ENCODE assay signal across 8 mouse cellular contexts in the genomic region with DNA sequence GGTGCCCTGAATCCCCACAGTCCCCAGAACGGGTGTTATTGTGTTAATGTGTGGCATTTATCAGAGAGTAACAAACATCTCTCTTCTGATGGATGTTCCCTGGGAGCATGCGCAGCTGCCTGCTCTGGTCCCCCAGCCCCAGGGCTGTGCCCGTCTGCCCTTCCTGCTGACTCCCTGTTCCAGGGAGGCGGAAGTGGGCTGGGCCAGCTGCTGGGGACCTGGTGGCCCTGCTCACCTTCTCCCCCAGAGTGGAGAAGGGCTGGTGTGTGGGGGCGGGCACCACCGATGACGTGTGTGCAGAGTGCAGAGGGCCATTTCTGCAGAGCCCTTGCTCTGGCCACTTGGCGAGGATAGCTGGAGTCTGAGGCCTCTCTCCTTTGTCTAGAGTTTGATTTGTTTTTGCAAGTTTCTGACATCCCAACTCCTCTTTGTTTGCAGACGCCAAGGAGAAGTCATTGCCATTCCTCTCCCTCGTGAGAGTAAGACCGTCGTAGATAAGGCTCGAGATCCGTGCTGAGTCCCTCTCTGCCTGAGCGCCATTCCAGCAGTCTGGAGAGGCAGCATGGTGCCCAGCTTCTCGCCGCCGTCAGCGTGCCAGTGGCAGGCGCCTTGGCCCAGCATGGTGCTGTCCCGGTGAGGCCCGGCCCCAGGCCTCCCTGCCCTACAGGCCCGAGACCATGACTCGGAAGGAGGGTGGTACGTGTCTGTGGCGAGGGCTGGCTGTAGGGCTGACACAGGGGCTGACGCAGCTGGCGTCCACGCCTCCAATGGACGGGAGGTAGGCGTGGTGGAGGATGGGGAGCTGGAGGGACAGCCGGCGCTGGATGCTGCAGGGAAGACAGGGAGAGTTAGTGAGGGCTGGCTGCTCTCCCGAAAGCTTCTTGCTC. TPM values are rescaled to one million over a fixed set of nuclear protein-coding genes. Genes with fewer than 3 reads are reported as not detected.
DNase-seq lines count a peak whose midpoint lies in the region; ATAC-seq and TF ChIP-seq lines count a peak whose summit lies in the region.

No protein-coding gene starts in this region.

- 0 out of 2 replicates have a peak overlapping the region, but pooled peaks have one; percentile 14 for H3K4me3 ChIP-seq in hindbrain, postnatal 0 days (ENCODE audit: low read length)
- peak overlapping the region; percentile 48 for H3K4me3 ChIP-seq in liver, embryonic 16.5 days (ENCODE audit: low read depth, low read length)

- ATAC-seq in common myeloid progenitor, adult 5-6 weeks (replicated peaks; ENCODE audit: low read depth, poor library complexity, severe bottlenecking), result peak; percentile 65
- peak; percentile 64; the same call in 1 of the 2 replicates for ATAC-seq in hindbrain, postnatal 0 days
- ATAC-seq in liver, embryonic 16.5 days (ENCODE audit: low read depth), result peak; percentile 83

- peak overlapping the region; percentile 28; the same call in 1 of the 2 replicates for H3K9ac ChIP-seq in hindbrain, postnatal 0 days (replicated peaks; ENCODE audit: low read length)
- peak overlapping the region; percentile 50; the same call in 1 of the 2 replicates for H3K9ac ChIP-seq in liver, embryonic 16.5 days (ENCODE audit: low read depth, low read length)

- peak overlapping the region; percentile 42 for H3K4me2 ChIP-seq in hindbrain, postnatal 0 days (ENCODE audit: low read depth, low read length)
- H3K4me2 ChIP-seq in liver, embryonic 16.5 days (ENCODE audit: low read depth, low read length), result peak overlapping the region; percentile 61

- no peaks in the 10 kb centered on the region for H3K9me3 ChIP-seq in hindbrain, postnatal 0 days (ENCODE audit: low read length)
- no peaks in the 10 kb centered on the region for H3K9me3 ChIP-seq in liver, embryonic 16.5 days (replicated peaks; ENCODE audit: control insufficient read depth, low read length)

- TF ChIP-seq CTCF in hindbrain, postnatal 0 days (IDR thresholded peaks at IDR 0.05; ENCODE audit: low read depth), result no peak

- H3K4me1 ChIP-seq in hindbrain, postnatal 0 days (ENCODE audit: insufficient read depth, low read length), result no peaks in the 10 kb centered on the region
- no peaks in the 10 kb centered on the region; the same call in none of the 2 replicates for H3K4me1 ChIP-seq in liver, embryonic 16.5 days (ENCODE audit: control insufficient read depth, low read depth, low read length)

- 15% methylated on average over 34 of the region's 34 CpGs for WGBS in hindbrain, postnatal 0 days
- WGBS in liver, embryonic 16.5 days (ENCODE audit: insufficient replicate concordance), result 8% methylated on average over 34 of the region's 34 CpGs

- H3K27me3 ChIP-seq in hindbrain, postnatal 0 days (ENCODE audit: insufficient read depth, low read length), result no peaks in the 10 kb centered on the region
- H3K27me3 ChIP-seq in liver, embryonic 16.5 days (ENCODE audit: control insufficient read depth, insufficient read depth, low read depth, low read length), result no peaks in the 10 kb centered on the region

- H3K27ac ChIP-seq in hindbrain, postnatal 0 days, result no peak overlapping the region
- no peak overlapping the region for H3K27ac ChIP-seq in liver, embryonic 16.5 days (ENCODE audit: low read length)

- DNase-seq in gastrocnemius, adult 18-20 months (ENCODE audit: low spot score), result peak; percentile 13
- no peak for DNase-seq in gastrocnemius, adult 8-10 months (ENCODE audit: low spot score in 2 of 2)
- peak; percentile 60 to 78 for DNase-seq in gastrocnemius, postnatal 4 days (ENCODE audit: low spot score in 2 of 2)
- DNase-seq in hindbrain, postnatal 0 days (ENCODE audit: low spot score), result peak; percentile 51
- peak; percentile 79 for DNase-seq in neural tube, embryonic 10.5 days (ENCODE audit: extremely low spot score, low spot score)
- no peak for DNase-seq in spleen, postnatal 14 days (ENCODE audit: low spot score in 2 of 2)

- no peaks in the 10 kb centered on the region; the same call in 1 of the 2 replicates for H3K36me3 ChIP-seq in hindbrain, postnatal 0 days (ENCODE audit: insufficient read depth, low read length)
- no peaks in the 10 kb centered on the region for H3K36me3 ChIP-seq in liver, embryonic 16.5 days (ENCODE audit: control insufficient read depth, insufficient read depth)

RNA-seq across cellular contexts. Expression of a gene that starts 14.4 kb away (rescaled TPM):
- total RNA-seq in gastrocnemius, adult 18-20 months (2021), result under 1 TPM; 0.39 to 0.83 TPM
- under 1 TPM; 0.29 to 0.58 (median 0.37) TPM for total RNA-seq in gastrocnemius, adult 8-10 months (2022)
- total RNA-seq in common myeloid progenitor, adult 5-6 weeks (2017), result 4.1 and 5.3 TPM in 2 replicates
- 1 to 10 TPM; 1.6 to 1.8 TPM for total RNA-seq in gastrocnemius, postnatal 4 days (2021)
- 2.3 and 3.2 TPM in 2 replicates for total RNA-seq in hindbrain, postnatal 0 days (2014; rRNA removed)
- polyA plus RNA-seq in hindbrain, postnatal 0 days (2015; fragmentation: Nextera tagmentation; extraction: Ambion mirVana), result 1.0 and 1.5 TPM in 2 replicates
- polyA plus RNA-seq in liver, embryonic 16.5 days (2015; fragmentation: Nextera tagmentation; extraction: Ambion mirVana), result 0.84 and 0.86 TPM in 2 replicates

Comparison
In these comparisons a context has a peak if more than half of its experiments do, and no peak if none do; other contexts are left out.
1. DNase-seq: peak in gastrocnemius, adult 18-20 months (single experiment), gastrocnemius, postnatal 4 days (2 of 2), hindbrain, postnatal 0 days (single experiment) and neural tube, embryonic 10.5 days (single experiment); none in gastrocnemius, adult 8-10 months (0 of 2) and spleen, postnatal 14 days (0 of 2).
2. Peak in every context shown above with its lines, with median percentiles within 50 percentile points of each other: ATAC-seq.